Mouse (Mus musculus) E14TG2a.4 (cell line): ENCODE measurements at regions not wholly inside any gene's neighbourhood (a gene's known extent, or its start where the extent isn't known, plus 50 kb on each side); places are given as distances from the start of the nearest gene placed in this dataset.

Experiments
- CTCF ChIP-seq: conservative IDR thresholded peaks from 2 replicates; pipeline ENCODE4 v1.5.1; 2014; ENCODE audit warnings: low read length
- NANOG ChIP-seq: IDR thresholded peaks from 2 replicates; pipeline ENCODE4 v1.6.1; 2014; ENCODE audit warnings: borderline replicate concordance, low read length, mixed read lengths
- POU5F1 ChIP-seq: IDR thresholded peaks from 2 replicates; pipeline ENCODE4 v1.6.1; 2014; ENCODE audit warnings: low read length, borderline replicate concordance

- TF ChIP-seq CTCF: no peak
- TF ChIP-seq NANOG: no peak
- no peak for TF ChIP-seq POU5F1
Observed at GRCm38 (mm10) chr19:60138881-60139280, 87.6 kb downstream of the Fam204a start.
